Mouse (Mus musculus): Measurements from ENCODE around the gene Gpr87. TPM values are rescaled to one million over a fixed set of nuclear protein-coding genes. Genes with fewer than 3 reads are reported as not detected.

Gpr87 gene
- total and polyA plus RNA-seq, 3 experiments: not detected

- no peaks in the 10 kb centered on the region for H3K36me3 ChIP-seq (replicated peaks in 1 of 2; ENCODE audit: control insufficient read depth in 1 of 2, insufficient read depth in 1 of 2, low read length in 1 of 2)
- no peaks in the 10 kb centered on the region for H3K9me3 ChIP-seq (replicated peaks; ENCODE audit: low read length)
- peaks cover 0 to 10% of the 10 kb centered on the region in 2 experiments; a peak in 2 of 4 replicates for H3K4me1 ChIP-seq (ENCODE audit: control insufficient read depth in 1 of 2, insufficient read depth in 2 of 2)
- in situ Hi-C loops (cut with MboI; ENCODE audit: low pct_ligation_motif_present, low pct_unique_long_range_greater_than_20kb, low sequenced_read_pairs): loop anchor here (5.0 to 25.0 kb wide), 2 partner anchors 33 to 582 kb away; partner anchors contain the start of gene Gm5538
- dilution Hi-C loops (cut with MboI; ENCODE audit: extremely low pct_ligation_motif_present, extremely low pct_unique_long_range_greater_than_20kb, low sequenced_read_pairs): no loop called here
- H3K4me3 ChIP-seq (replicated peaks in 1 of 3; ENCODE audit: low read depth in 2 of 3, low read length in 2 of 3, poor library complexity in 1 of 3): no peak overlapping the region
- no peak overlapping the region for H3K4me2 ChIP-seq (ENCODE audit: insufficient read depth, low read depth, poor library complexity, severe bottlenecking)
- DNase-seq (ENCODE audit: extremely low read depth): no peak
- no peaks in the 10 kb centered on the region for H3K27me3 ChIP-seq (replicated peaks)
- H3K9ac ChIP-seq (ENCODE audit: insufficient read depth, low read depth): no peak overlapping the region
- no peaks in the 10 kb centered on the region for H3K79me2 ChIP-seq (replicated peaks; ENCODE audit: control insufficient read depth, extremely low read depth, insufficient read depth, poor library complexity, severe bottlenecking)
- no peak overlapping the region for H3K27ac ChIP-seq (ENCODE audit: insufficient read depth, low read depth)
- TF ChIP-seq CHD2 (IDR thresholded peaks at IDR 0.05; ENCODE audit: low read length) (no peak), MAFK (IDR thresholded peaks at IDR 0.05; ENCODE audit: insufficient replicate concordance, low read length) (no peak), USF2 (conservative IDR thresholded peaks at IDR 0.05; ENCODE audit: low read depth, low read length) (no peak), MAZ (IDR thresholded peaks at IDR 0.05; ENCODE audit: low read depth, low read length) (no peak), HCFC1 (IDR thresholded peaks at IDR 0.05; ENCODE audit: low read depth, low read length) (no peak)
Measured at GRCm38 (mm10) chr3:59154888-59155287, 40.0 kb downstream of the Gpr87 start.

GRCm38 (mm10) chr3:59153424-59153823 lies 41.5 kb downstream of the Gpr87 start, which contains the start of gene P2ry14:
P2ry14 (minus strand) TSS chr3:59153618.
- Histone ChIP-seq H3K27me3 (replicated peaks) (no peaks in the 10 kb centered on the region), H3K79me2 (replicated peaks; ENCODE audit: control insufficient read depth, extremely low read depth, insufficient read depth, poor library complexity, severe bottlenecking) (no peaks in the 10 kb centered on the region), H3K4me2 (ENCODE audit: insufficient read depth, low read depth, poor library complexity, severe bottlenecking) (no peak within 1 kb of the TSS; the same call in 1 of the 2 replicates), H3K4me3 (replicated peaks in 1 of 3; ENCODE audit: low read depth in 2 of 3, low read length in 2 of 3, poor library complexity in 1 of 3) (no peak within 1 kb of the TSS), H3K9me3 (replicated peaks; ENCODE audit: low read length) (no peaks in the 10 kb centered on the region), H3K9ac (ENCODE audit: insufficient read depth, low read depth) (no peak within 1 kb of the TSS), H3K36me3 (replicated peaks in 1 of 2; ENCODE audit: control insufficient read depth in 1 of 2, insufficient read depth in 1 of 2, low read length in 1 of 2) (no peaks in the 10 kb centered on the region), H3K4me1 (ENCODE audit: control insufficient read depth in 1 of 2, insufficient read depth in 2 of 2) (peaks cover 4 to 25% of the 10 kb centered on the region in 2 experiments; a peak in 3 of 4 replicates), H3K27ac (ENCODE audit: insufficient read depth, low read depth) (no peak within 1 kb of the TSS)
- DNase-seq (ENCODE audit: extremely low read depth): no peak
- TF ChIP-seq RAD21 (IDR thresholded peaks at IDR 0.05; ENCODE audit: low read depth, low read length) (no peak), TCF12 (IDR thresholded peaks at IDR 0.05; ENCODE audit: low read depth, low read length) (no peak), ZKSCAN1 (IDR thresholded peaks at IDR 0.05; ENCODE audit: borderline replicate concordance, low read depth, low read length) (no peak), E2F4 (IDR thresholded peaks at IDR 0.05; ENCODE audit: insufficient replicate concordance, low read depth, low read length) (no peak), MXI1 (IDR thresholded peaks at IDR 0.05; ENCODE audit: low read depth, low read length) (no peak), ZC3H11A (IDR thresholded peaks at IDR 0.05; ENCODE audit: low read depth, low read length) (no peak), SIN3A (IDR thresholded peaks at IDR 0.05; ENCODE audit: low read length) (no peak), HCFC1 (IDR thresholded peaks at IDR 0.05; ENCODE audit: low read depth, low read length) (no peak)
- in situ Hi-C loops (cut with MboI; ENCODE audit: low pct_ligation_motif_present, low pct_unique_long_range_greater_than_20kb, low sequenced_read_pairs) (loop anchor here (25.0 kb wide), 1 partner anchor 584 kb away; the partner anchor contains the start of gene Gm5538), dilution Hi-C loops (cut with MboI; ENCODE audit: extremely low pct_ligation_motif_present, extremely low pct_unique_long_range_greater_than_20kb, low sequenced_read_pairs) (no loop called here)

- no peak for DNase-seq (ENCODE audit: extremely low read depth)
- H3K79me2 ChIP-seq (replicated peaks; ENCODE audit: control insufficient read depth, extremely low read depth, insufficient read depth, poor library complexity, severe bottlenecking): no peaks in the 10 kb centered on the region
- no peaks in the 10 kb centered on the region for H3K36me3 ChIP-seq (replicated peaks in 1 of 2; ENCODE audit: control insufficient read depth in 1 of 2, insufficient read depth in 1 of 2, low read length in 1 of 2)
- peaks cover 4 to 27% of the 10 kb centered on the region in 2 experiments; a peak in 3 of 4 replicates for H3K4me1 ChIP-seq (ENCODE audit: control insufficient read depth in 1 of 2, insufficient read depth in 2 of 2)
- no peaks in the 10 kb centered on the region for H3K9me3 ChIP-seq (replicated peaks; ENCODE audit: low read length)
- H3K4me3 ChIP-seq (replicated peaks in 1 of 3; ENCODE audit: low read depth in 2 of 3, low read length in 2 of 3, poor library complexity in 1 of 3): no peak overlapping the region
- no peaks in the 10 kb centered on the region for H3K27me3 ChIP-seq (replicated peaks)
- in situ Hi-C loops (cut with MboI; ENCODE audit: low pct_ligation_motif_present, low pct_unique_long_range_greater_than_20kb, low sequenced_read_pairs): loop anchor here (25.0 kb wide), 1 partner anchor 587 kb away; the partner anchor contains the start of gene Gm5538
- H3K27ac ChIP-seq (ENCODE audit: insufficient read depth, low read depth): no peak overlapping the region
- TF ChIP-seq NELFE (IDR thresholded peaks at IDR 0.05; ENCODE audit: low read depth, low read length) (no peak), IRF4 (IDR thresholded peaks at IDR 0.05; ENCODE audit: low read depth, low read length) (no peak), MAZ (IDR thresholded peaks at IDR 0.05; ENCODE audit: low read depth, low read length) (no peak), SMC3 (IDR thresholded peaks at IDR 0.05; ENCODE audit: low read depth, low read length) (no peak), JUN (IDR thresholded peaks at IDR 0.05; ENCODE audit: insufficient read depth, low read depth, low read length) (no peak)
- H3K4me2 ChIP-seq (ENCODE audit: insufficient read depth, low read depth, poor library complexity, severe bottlenecking): no peak overlapping the region
- dilution Hi-C loops (cut with MboI; ENCODE audit: extremely low pct_ligation_motif_present, extremely low pct_unique_long_range_greater_than_20kb, low sequenced_read_pairs): no loop called here
- H3K9ac ChIP-seq (ENCODE audit: insufficient read depth, low read depth): no peak overlapping the region
Measured at GRCm38 (mm10) chr3:59150624-59151023, 44.3 kb downstream of the Gpr87 start.

Measured in CH12.LX (cell line).